In genomic region chr10:3523044-3523793, GRCm38 (mm10) we compare ENCODE assay signal across 15 mouse cellular contexts. TPM values are rescaled to one million over a fixed set of nuclear protein-coding genes. Genes with fewer than 3 reads are reported as not detected.
DNase-seq lines count a peak whose midpoint lies in the region; ATAC-seq and TF ChIP-seq lines count a peak whose summit lies in the region.
"Had no signal": no experiment of that assay in that cellular context is flagged by ENCODE, and none has a peak within 500 bp of the region (broad histone marks: within the 10 kb centered on the region; RNA-seq: fewer than 3 reads in every experiment).

No protein-coding gene starts in this region.

- intact Hi-C loops in left cerebral cortex, postnatal 4 days (cut with DNase I), result no loop called here

- TF ChIP-seq CTCF in liver, postnatal 0 days (IDR thresholded peaks at IDR 0.05; ENCODE audit: low read depth), result no peak
- TF ChIP-seq CTCF in heart, postnatal 0 days (IDR thresholded peaks at IDR 0.05; ENCODE audit: low read depth), result no peak

- 0 out of 2 replicates have a peak, but pooled peaks have one; percentile 37 for ATAC-seq in liver, embryonic 12.5 days
- ATAC-seq in liver, postnatal 0 days, result no peak
- ATAC-seq in heart, postnatal 0 days (ENCODE audit: insufficient read depth, low read depth), result peak; percentile 60
- ATAC-seq: intestine, postnatal 0 days had no signal

- no peak overlapping the region for H3K9ac ChIP-seq in liver, embryonic 12.5 days
- no peak overlapping the region for H3K9ac ChIP-seq in liver, postnatal 0 days (replicated peaks)
- no peak overlapping the region for H3K9ac ChIP-seq in heart, postnatal 0 days (replicated peaks; ENCODE audit: low read depth, low read length)
- H3K9ac ChIP-seq: forebrain, embryonic 12.5 days had no signal

- H3K4me1 ChIP-seq in liver, embryonic 12.5 days, result no peaks in the 10 kb centered on the region
- H3K4me1 ChIP-seq in liver, postnatal 0 days (ENCODE audit: insufficient read depth), result no peaks in the 10 kb centered on the region
- peaks cover 49% of the 10 kb centered on the region for H3K4me1 ChIP-seq in heart, postnatal 0 days (ENCODE audit: control insufficient read depth, insufficient read depth)
- H3K4me1 ChIP-seq: forebrain, embryonic 12.5 days had no signal

- H3K27me3 ChIP-seq in liver, embryonic 12.5 days (replicated peaks), result no peaks in the 10 kb centered on the region
- H3K27me3 ChIP-seq in liver, postnatal 0 days (ENCODE audit: insufficient read depth, low read length), result no peaks in the 10 kb centered on the region
- no peaks in the 10 kb centered on the region for H3K27me3 ChIP-seq in heart, postnatal 0 days (ENCODE audit: control insufficient read depth, insufficient read depth, low read length)
- H3K27me3 ChIP-seq: forebrain, embryonic 12.5 days had no signal

- H3K9me3 ChIP-seq in liver, embryonic 12.5 days (replicated peaks), result no peaks in the 10 kb centered on the region
- no peaks in the 10 kb centered on the region for H3K9me3 ChIP-seq in liver, postnatal 0 days (ENCODE audit: low read length)
- no peaks in the 10 kb centered on the region for H3K9me3 ChIP-seq in heart, postnatal 0 days (replicated peaks; ENCODE audit: control insufficient read depth, low read length)
- H3K9me3 ChIP-seq: forebrain, embryonic 12.5 days had no signal

- no peak for DNase-seq in liver, postnatal 0 days
- DNase-seq in MEL-GATA-1-ER (ENCODE audit: extremely low read depth, low read depth), result peak; percentile 36
- peak; percentile 44 for DNase-seq in fibroblast of lung, adult 2 months (ENCODE audit: low read depth)
- peak; percentile 57 for DNase-seq in heart, postnatal 0 days (ENCODE audit: low spot score)
- DNase-seq in embryo, embryonic 9.5 days (ENCODE audit: extremely low spot score), result no peak
- no peak for DNase-seq in retina, postnatal 1 day
- DNase-seq in left cerebral cortex, postnatal 4 days, result no peak
- DNase-seq: cerebellum, adult 11-12 months; embryo, embryonic 11 days had no signal

- no peak overlapping the region for H3K4me3 ChIP-seq in liver, embryonic 12.5 days
- H3K4me3 ChIP-seq in liver, postnatal 0 days (ENCODE audit: low read depth, low read length), result no peak overlapping the region
- H3K4me3 ChIP-seq in heart, postnatal 0 days (ENCODE audit: low read depth, low read length), result no peak overlapping the region
- H3K4me3 ChIP-seq: forebrain, embryonic 12.5 days had no signal

- no peak overlapping the region for H3K27ac ChIP-seq in liver, embryonic 12.5 days
- H3K27ac ChIP-seq in liver, postnatal 0 days (ENCODE audit: low read depth), result no peak overlapping the region
- peak overlapping the region; percentile 85 for H3K27ac ChIP-seq in heart, postnatal 0 days (ENCODE audit: low read depth)
- H3K27ac ChIP-seq: forebrain, embryonic 12.5 days had no signal

- no peaks in the 10 kb centered on the region for H3K36me3 ChIP-seq in liver, embryonic 12.5 days
- no peaks in the 10 kb centered on the region for H3K36me3 ChIP-seq in liver, postnatal 0 days (replicated peaks; ENCODE audit: insufficient read depth, low read length)
- no peaks in the 10 kb centered on the region for H3K36me3 ChIP-seq in heart, postnatal 0 days (replicated peaks; ENCODE audit: control insufficient read depth, insufficient read depth, low read length)
- H3K36me3 ChIP-seq: forebrain, embryonic 12.5 days had no signal

- no peak overlapping the region for H3K4me2 ChIP-seq in liver, embryonic 12.5 days
- no peak overlapping the region for H3K4me2 ChIP-seq in liver, postnatal 0 days (ENCODE audit: low read depth, low read length)
- H3K4me2 ChIP-seq in heart, postnatal 0 days (ENCODE audit: low read depth, low read length), result no peak overlapping the region
- H3K4me2 ChIP-seq: forebrain, embryonic 12.5 days had no signal

- TF ChIP-seq EP300 in liver, postnatal 0 days (IDR thresholded peaks at IDR 0.05; ENCODE audit: low read depth), result no peak
- TF ChIP-seq EP300 in heart, postnatal 0 days (IDR thresholded peaks at IDR 0.05; ENCODE audit: low read depth), result peak; percentile 87; the same call in 1 of the 2 replicates

- 59% methylated on average over 6 of the region's 6 CpGs for WGBS in liver, embryonic 12.5 days (ENCODE audit: insufficient replicate concordance)
- 70% methylated on average over 6 of the region's 6 CpGs for WGBS in liver, postnatal 0 days (ENCODE audit: insufficient replicate concordance)
- WGBS in heart, postnatal 0 days, result 12% methylated on average over 6 of the region's 6 CpGs

RNA-seq across cellular contexts. Expression of gene Iyd, which starts 16.8 kb away (rescaled TPM):
- polyA plus RNA-seq in liver, embryonic 12.5 days (2016; fragmentation: Nextera tagmentation; extraction: Ambion mirVana), result 3.7 and 3.9 TPM in 2 replicates
- 43.4 and 46.5 TPM in 2 replicates for polyA plus RNA-seq in liver, postnatal 0 days (2015; fragmentation: Nextera tagmentation; extraction: Ambion mirVana)
- 0.15 TPM in 1 of 2 replicates, not detected in the other for total RNA-seq in heart, postnatal 0 days (2014; rRNA removed; ENCODE audit: low replicate concordance)
- polyA plus RNA-seq in heart, postnatal 0 days (2015; fragmentation: Nextera tagmentation; extraction: Ambion mirVana), result 0.43 and 0.71 TPM in 2 replicates
- total RNA-seq in left cerebral cortex, postnatal 4 days (2021), result 1 to 10 TPM in 1 of 2 experiments, under 1 TPM in 1; 0.91 to 1.2 TPM
- total RNA-seq: monocyte, adult 5-6 weeks had no signal
- polyA plus RNA-seq: forebrain, embryonic 12.5 days; hindbrain, embryonic 11.5 days; testis, adult 2 months had no signal

Comparison
In these comparisons a context has a peak if more than half of its experiments do, and no peak if none do; other contexts are left out.
1. DNase-seq: peak in MEL-GATA-1-ER (single experiment), fibroblast of lung, adult 2 months (single experiment) and heart, postnatal 0 days (single experiment); none in liver, postnatal 0 days (single experiment), embryo, embryonic 9.5 days (single experiment), retina, postnatal 1 day (single experiment) and left cerebral cortex, postnatal 4 days (single experiment).